Mouse (Mus musculus) CH12.LX (cell line): ENCODE results near the gene Gm4969.

Source experiments
- CTCF ChIP-seq, 2 experiments: IDR thresholded peaks in 1 of 2; conservative IDR thresholded peaks in 1 of 2; 2 replicates each; pipeline ENCODE4 v1.5.1; 2011 to 2012; ENCODE audit warnings: low read depth in 2 of 2, low read length in 2 of 2, improper control_type of control experiment in 1 of 2, inconsistent platforms in 1 of 2, mild to moderate bottlenecking in 1 of 2, moderate library complexity in 1 of 2
- ELF1 ChIP-seq: IDR thresholded peaks from 2 replicates; pipeline ENCODE4 v1.6.1; 2014; ENCODE audit warnings: low read depth, mild to moderate bottlenecking, inconsistent platforms, low read length, improper control_type of control experiment
- ETS1 ChIP-seq: conservative IDR thresholded peaks from 2 replicates; pipeline ENCODE4 v1.6.1; 2012; ENCODE audit warnings: low read depth, mild to moderate bottlenecking, inconsistent platforms, low read length, improper control_type of control experiment, moderate library complexity
- MAX ChIP-seq: IDR thresholded peaks from 2 replicates; pipeline ENCODE4 v1.6.1; 2011; ENCODE audit warnings: low read length, improper control_type of control experiment
- NELFE ChIP-seq: IDR thresholded peaks from 2 replicates; pipeline ENCODE4 v1.6.1; 2011; ENCODE audit warnings: low read depth, low read length, improper control_type of control experiment
- POLR2A ChIP-seq: IDR thresholded peaks from 2 replicates; pipeline ENCODE4 v1.6.1; 2011; ENCODE audit warnings: low read depth, mild to moderate bottlenecking, improper control_type of control experiment, low read length
- POLR2AphosphoS2 ChIP-seq: IDR thresholded peaks from 2 replicates; pipeline ENCODE4 v1.6.1; 2011; ENCODE audit warnings: low read depth, low read length, improper control_type of control experiment
- RAD21 ChIP-seq: IDR thresholded peaks from 2 replicates; pipeline ENCODE4 v1.6.1; 2011; ENCODE audit warnings: low read depth, mild to moderate bottlenecking, low read length, improper control_type of control experiment, moderate library complexity
- TCF12 ChIP-seq: IDR thresholded peaks from 2 replicates; pipeline ENCODE4 v1.6.1; 2014; ENCODE audit warnings: low read depth, mild to moderate bottlenecking, inconsistent platforms, low read length, improper control_type of control experiment
- USF1 ChIP-seq: IDR thresholded peaks from 2 replicates; pipeline ENCODE4 v1.6.1; 2014; ENCODE audit warnings: low read depth, mild to moderate bottlenecking, inconsistent platforms, low read length, improper control_type of control experiment
- ZNF384 ChIP-seq: IDR thresholded peaks from 2 replicates; pipeline ENCODE4 v1.6.1; 2012; ENCODE audit warnings: low read depth, low read length, improper control_type of control experiment, inconsistent platforms

- TF ChIP-seq CTCF (conservative IDR thresholded peaks at IDR 0.05 in 1 of 2, IDR thresholded peaks at IDR 0.05 in 1 of 2; ENCODE audit: low read depth in 2 of 2, low read length in 2 of 2) (no peak), ETS1 (no peak), USF1 (no peak), MAX (no peak), TCF12 (no peak), POLR2AphosphoS2 (no peak), RAD21 (no peak), ELF1 (no peak), POLR2A (no peak), NELFE (no peak), ZNF384 (no peak)
Observed at GRCm38 (mm10) chr7:19098811-19099210, 19.4 kb downstream of the Gm4969 start.
